Mouse (Mus musculus) Patski (cell line): Measurements from ENCODE around the gene Olfr1260. TPM values are rescaled to one million over a fixed set of nuclear protein-coding genes. Genes with fewer than 3 reads are reported as not detected.

Source experiments
- ATAC-seq: fragments of 100-300 bp; one replicate; pipeline ENCODE4 v1.8.0; 2021
- CTCF ChIA-PET: fragments of 350-600 bp; sonication (Branson Sonifier 250); formaldehyde crosslinking; loops from one replicate; lab custom pipeline; 2022; ENCODE audit warnings: inconsistent platforms; lab: Charles Lee
- POLR2A ChIA-PET: fragments of 350-600 bp; sonication (Branson Sonifier 250); formaldehyde crosslinking; loops from one replicate; lab custom pipeline; 2022; ENCODE audit warnings: antibody characterized with exemption, inconsistent platforms; lab: Charles Lee
- DNase-seq: peaks from one replicate; pipeline ENCODE4 v3.0.0-alpha.2; 2011; ENCODE audit warnings: low read depth, low spot score
- H3K27me3 ChIP-seq: fragments of 371-371 bp; one replicate; pipeline ENCODE4 v1.5.1; 2021
- CTCF ChIP-seq: fragments of 100-300 bp; IDR thresholded peaks from one replicate; pipeline ENCODE4 v1.5.1; 2021
- in situ Hi-C: fragments of 300-500 bp; cut with MboI; formaldehyde crosslinking; loops from 3 replicates; pipeline ENCODE4 v1.11.1; 2018; ENCODE audit warnings: low pct_unique_long_range_greater_than_20kb, mixed read lengths
- polyA plus RNA-seq: library from polyadenylated mRNA; unstranded; gene quantifications from one replicate; pipeline ENCODE4 v1.2.3, GENCODE M21; 2021

The Olfr1260 gene
- polyA plus RNA-seq, result 0.01 TPM

DNA sequence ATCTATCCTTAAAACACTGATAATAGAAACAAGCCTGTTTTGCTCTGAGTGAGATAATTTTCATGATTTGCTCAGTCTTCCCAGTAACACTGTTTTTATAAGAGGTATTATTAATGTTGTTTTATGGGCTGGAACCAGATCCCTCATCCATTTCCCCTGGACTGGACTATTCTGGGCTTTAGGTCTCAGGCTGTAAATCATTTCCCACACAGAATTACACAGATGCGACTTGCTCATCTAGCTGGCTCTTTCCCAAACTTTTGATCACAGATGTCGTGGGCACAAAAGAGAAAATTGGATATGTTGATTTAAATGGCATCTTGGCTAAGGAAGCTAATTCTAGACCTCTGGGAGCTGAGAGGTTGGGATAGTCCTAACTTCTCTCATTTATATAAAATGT is at the start of gene Olfr1260:
Gene Olfr1260 (plus strand): TSS at position 157 of the 400 bp plus-strand sequence.
- H3K27me3 ChIP-seq, result no peaks in the 10 kb centered on the region
- ChIA-PET POLR2A (no interaction called here), CTCF (interaction anchor here (1.1 kb wide), 1 partner anchor 27 kb away, joined by 3 read pairs; no protein-coding TSS in a partner anchor)
- in situ Hi-C loops, result no loop called here
- ATAC-seq, result no peak
- TF ChIP-seq CTCF, result no peak
- peak; percentile 17 for DNase-seq

DNA sequence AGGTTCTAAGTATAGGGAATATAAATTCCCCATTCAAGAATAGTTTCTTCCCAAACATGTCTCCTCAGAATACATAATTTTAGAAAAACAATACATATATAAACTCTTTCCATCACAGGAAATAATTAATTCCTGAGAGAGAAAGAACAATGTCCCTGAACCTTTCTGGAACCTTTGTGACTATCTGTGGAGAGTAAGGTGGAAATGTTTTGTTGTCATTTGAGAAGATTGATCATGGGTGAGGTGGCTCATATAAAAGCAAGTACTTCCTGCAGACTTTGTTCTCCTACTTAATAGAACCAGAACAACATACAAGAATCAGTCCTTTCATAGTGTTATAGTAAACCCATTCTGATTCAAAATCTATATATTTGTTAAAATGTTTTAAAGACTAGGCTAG is 47.1 kb upstream of the Olfr1260 start, which contains the start of gene Olfr1258:
Gene Olfr1258 (plus strand): TSS at position 301 of the 400 bp plus-strand sequence.
- peaks cover 4% of the 10 kb centered on the region for H3K27me3 ChIP-seq
- in situ Hi-C loops, result no loop called here
- TF ChIP-seq CTCF, result no peak
- ATAC-seq (no peak), DNase-seq (no peak)
- POLR2A ChIA-PET, result no interaction called here
- CTCF ChIA-PET, result no interaction called here

DNA sequence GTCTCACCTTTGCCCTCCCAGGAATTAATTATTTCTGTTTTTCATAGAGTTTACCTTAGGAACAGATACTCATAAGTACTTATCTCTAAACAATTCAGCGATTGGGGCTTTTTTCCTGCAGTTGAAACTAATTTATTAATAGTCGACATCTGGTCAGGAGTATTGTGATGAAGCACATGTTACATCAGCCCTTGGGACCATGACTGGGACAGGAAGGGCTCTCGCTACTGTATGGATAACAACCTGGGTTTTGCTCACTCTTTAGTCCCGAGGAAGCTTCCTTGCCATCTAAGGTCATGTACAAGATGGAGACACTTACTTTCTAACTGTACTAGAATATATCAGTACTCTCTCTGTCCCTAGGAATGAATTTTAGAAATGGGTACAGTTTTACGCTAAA is 25.6 kb upstream of the Olfr1260 start, which contains the start of gene Olfr1259:
Gene Olfr1259 (minus strand): TSS at position 101 of the 400 bp plus-strand sequence.
- peaks cover 9% of the 10 kb centered on the region for H3K27me3 ChIP-seq
- no peak for ATAC-seq
- ChIA-PET CTCF (no interaction called here), POLR2A (no interaction called here)
- in situ Hi-C loops, result no loop called here
- no peak for TF ChIP-seq CTCF
- no peak for DNase-seq

DNA sequence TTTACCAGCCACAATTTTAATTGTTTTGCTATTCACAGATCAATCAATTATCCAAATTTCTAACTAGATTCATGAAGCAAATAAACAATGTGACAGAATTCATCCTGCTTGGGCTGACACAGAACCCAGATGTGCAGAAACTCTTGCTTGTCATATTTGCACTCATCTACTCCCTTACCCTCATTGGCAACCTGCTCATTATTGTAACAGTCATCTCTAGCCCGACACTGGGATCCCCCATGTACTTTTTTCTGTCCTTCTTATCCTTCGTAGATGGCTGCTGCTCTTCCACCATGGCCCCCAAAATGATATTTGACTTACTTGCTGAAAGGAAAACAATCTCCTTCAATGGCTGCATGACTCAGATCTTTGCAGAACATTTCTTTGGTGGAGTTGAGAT is 3.6 kb downstream of the Olfr1260 start:
- CTCF ChIA-PET, result interaction anchor here (0.6 kb wide), 1 partner anchor 19 kb away, joined by 3 read pairs; no protein-coding TSS in a partner anchor
- no peak for TF ChIP-seq CTCF
- POLR2A ChIA-PET, result no interaction called here
- no peak for ATAC-seq
- in situ Hi-C loops, result no loop called here
- DNase-seq, result no peak
- no peaks in the 10 kb centered on the region for H3K27me3 ChIP-seq

DNA sequence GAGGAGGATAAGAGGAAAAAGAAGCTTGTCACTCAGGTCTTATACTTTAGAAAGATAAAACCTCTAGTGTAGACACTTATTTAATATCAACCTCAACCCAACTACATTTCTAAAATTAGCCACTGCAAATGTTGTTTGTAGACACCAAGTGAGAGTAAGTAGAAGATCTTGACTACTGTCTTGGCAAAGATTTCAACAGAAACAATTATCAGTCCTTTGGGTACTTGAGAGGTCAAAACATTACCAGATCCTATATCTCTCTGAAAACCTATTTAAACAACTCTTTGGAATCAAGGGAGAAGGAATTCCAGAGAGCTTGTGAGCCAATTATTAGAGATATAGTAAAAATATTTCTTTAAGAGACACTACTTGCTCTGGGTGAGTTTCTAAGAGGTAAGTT is 16.8 kb downstream of the Olfr1260 start, which contains the start of gene Olfr1261:
Gene Olfr1261 (plus strand): TSS at position 301 of the 400 bp plus-strand sequence.
- POLR2A ChIA-PET, result no interaction called here
- peaks cover 7% of the 10 kb centered on the region for H3K27me3 ChIP-seq
- in situ Hi-C loops, result no loop called here
- ATAC-seq (no peak), DNase-seq (no peak)
- TF ChIP-seq CTCF, result no peak
- CTCF ChIA-PET, result no interaction called here

DNA sequence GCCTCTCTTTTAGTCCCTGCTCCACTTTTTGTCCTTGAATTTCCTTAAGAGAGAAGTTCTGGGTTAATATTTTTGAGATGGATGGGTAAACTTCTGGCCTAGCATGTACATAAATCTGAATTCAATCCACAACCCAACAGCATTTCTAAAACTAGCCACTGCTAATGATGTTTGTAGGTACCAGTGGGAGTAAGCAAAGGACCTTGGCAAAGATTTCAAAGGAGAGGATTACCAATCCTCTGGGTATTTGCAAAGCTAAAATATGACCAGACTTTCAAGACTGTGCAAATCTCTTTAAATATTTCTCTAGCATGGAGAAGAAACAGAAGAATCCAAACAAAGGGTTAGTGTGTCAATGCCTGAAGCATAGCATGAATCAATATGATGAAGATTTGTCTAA is 25.7 kb downstream of the Olfr1260 start, which contains the start of gene Olfr1262:
Gene Olfr1262 (plus strand): TSS at position 301 of the 400 bp plus-strand sequence.
- ChIA-PET POLR2A (no interaction called here), CTCF (no interaction called here)
- ATAC-seq, result no peak
- TF ChIP-seq CTCF, result no peak
- in situ Hi-C loops, result no loop called here
- H3K27me3 ChIP-seq, result no peaks in the 10 kb centered on the region
- no peak for DNase-seq

DNA sequence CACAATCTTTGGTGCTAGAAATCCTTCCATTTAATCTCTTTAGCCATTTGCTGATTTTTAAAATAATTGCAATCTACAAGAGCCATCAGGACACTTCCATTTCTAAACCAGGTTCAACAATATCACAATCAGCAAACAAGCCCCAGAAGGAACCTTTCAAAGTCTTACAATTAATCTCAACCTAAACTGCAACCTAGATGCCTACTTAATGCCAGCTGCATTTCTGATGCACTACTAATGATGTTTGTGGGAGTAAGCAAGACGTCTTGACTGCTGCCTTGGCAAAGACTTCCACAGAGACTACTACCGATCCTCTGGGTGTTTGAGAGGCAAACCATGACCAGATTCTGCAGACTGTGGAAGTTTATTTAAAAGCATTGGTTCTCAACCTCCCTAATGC is 37.7 kb downstream of the Olfr1260 start, which contains the start of gene Olfr1263:
Gene Olfr1263 (plus strand): TSS at position 301 of the 400 bp plus-strand sequence.
- in situ Hi-C loops, result no loop called here
- ChIA-PET CTCF (no interaction called here), POLR2A (no interaction called here)
- no peak for TF ChIP-seq CTCF
- DNase-seq (no peak), ATAC-seq (no peak)
- H3K27me3 ChIP-seq, result peaks cover 4% of the 10 kb centered on the region

DNA sequence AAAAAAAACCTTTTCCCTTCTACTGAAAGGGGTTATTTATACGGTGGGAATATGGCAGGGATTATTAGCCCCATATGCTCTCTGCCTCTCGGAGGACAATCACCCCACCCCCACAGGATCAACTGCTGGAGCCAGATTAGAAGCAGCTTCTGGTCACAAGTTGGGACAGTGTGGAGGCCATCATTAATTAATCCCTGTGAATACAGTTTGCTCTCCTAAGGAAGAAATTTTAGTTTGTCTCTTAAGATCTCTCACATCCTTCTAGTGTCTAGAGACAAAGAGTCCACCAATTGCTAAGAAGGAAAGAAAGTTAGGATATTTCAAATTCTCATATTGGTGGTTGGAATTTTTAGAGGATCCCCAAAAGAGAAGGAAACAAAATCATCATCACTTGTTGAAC is 51.3 kb downstream of the Olfr1260 start, which contains the start of gene Olfr1264:
Gene Olfr1264 (minus strand): TSS at position 101 of the 400 bp plus-strand sequence.
- ATAC-seq (no peak), DNase-seq (no peak)
- CTCF ChIA-PET, result no interaction called here
- POLR2A ChIA-PET, result no interaction called here
- TF ChIP-seq CTCF, result no peak
- in situ Hi-C loops, result no loop called here
- H3K27me3 ChIP-seq, result no peaks in the 10 kb centered on the region

Other genes with a start within 250 kb of the Olfr1260 start
- gene Olfr1252, start 249.3 kb upstream of the Olfr1260 start, polyA plus RNA-seq, result not detected
- not detected for gene Olfr1253, start 217.2 kb upstream of the Olfr1260 start, polyA plus RNA-seq
- gene Olfr1254, start 180.7 kb upstream of the Olfr1260 start, polyA plus RNA-seq, result not detected
- not detected for gene Olfr1255, start 162.3 kb upstream of the Olfr1260 start, polyA plus RNA-seq
- 0.01 TPM for gene Olfr1256, start 132.8 kb upstream of the Olfr1260 start, polyA plus RNA-seq
- not detected for gene Olfr48, start 126.1 kb upstream of the Olfr1260 start, polyA plus RNA-seq
- gene Olfr1257, start 95.9 kb upstream of the Olfr1260 start, polyA plus RNA-seq, result not detected
- not detected for gene Olfr1258, start 47.0 kb upstream of the Olfr1260 start, polyA plus RNA-seq
- not detected for gene Olfr1259, start 25.7 kb upstream of the Olfr1260 start, polyA plus RNA-seq
- not detected for gene Olfr1261, start 16.9 kb downstream of the Olfr1260 start, polyA plus RNA-seq
- not detected for gene Olfr1262, start 25.8 kb downstream of the Olfr1260 start, polyA plus RNA-seq
- not detected for gene Olfr1263, start 37.8 kb downstream of the Olfr1260 start, polyA plus RNA-seq
- gene Olfr1264, start 51.2 kb downstream of the Olfr1260 start, polyA plus RNA-seq, result not detected
- gene Olfr1265, start 61.0 kb downstream of the Olfr1260 start, polyA plus RNA-seq, result 0.01 TPM
- gene Olfr140, start 89.3 kb downstream of the Olfr1260 start, polyA plus RNA-seq, result not detected
- gene Olfr1269, start 147.1 kb downstream of the Olfr1260 start, polyA plus RNA-seq, result not detected
- not detected for gene Olfr32, start 168.0 kb downstream of the Olfr1260 start, polyA plus RNA-seq
- gene Olfr1270, start 178.8 kb downstream of the Olfr1260 start, polyA plus RNA-seq, result not detected